Mouse (Mus musculus): ENCODE measurements at regions not wholly inside any gene's neighbourhood (a gene's known extent, or its start where the extent isn't known, plus 50 kb on each side); places are given as distances from the start of the nearest gene placed in this dataset.

GRCm38 (mm10) chr3:70134963-70135362, 127.5 kb downstream of the Otol1 start:
- TF ChIP-seq TCF3 (IDR thresholded peaks at IDR 0.05; ENCODE audit: insufficient read length, low read depth) (no peak), CEBPB (IDR thresholded peaks at IDR 0.05; ENCODE audit: insufficient read depth, poor library complexity, severe bottlenecking) (no peak), E2F4 (IDR thresholded peaks at IDR 0.05; ENCODE audit: insufficient read depth) (no peak), MAX (IDR thresholded peaks at IDR 0.05; ENCODE audit: low read depth) (no peak), SRF (IDR thresholded peaks at IDR 0.05; ENCODE audit: control insufficient read depth, insufficient read length, low read depth) (no peak), TCF12 (IDR thresholded peaks at IDR 0.05; ENCODE audit: insufficient read depth, poor library complexity, severe bottlenecking) (no peak), REST (IDR thresholded peaks at IDR 0.05; ENCODE audit: insufficient read depth, insufficient read length) (no peak), MYOG (IDR thresholded peaks at IDR 0.05; ENCODE audit: control insufficient read depth in 1 of 3, insufficient read depth in 1 of 3, insufficient read length in 2 of 3, low read depth in 2 of 3) (no peak), POLR2A (IDR thresholded peaks at IDR 0.05; ENCODE audit: insufficient read length, low read depth) (no peak), USF1 (IDR thresholded peaks at IDR 0.05; ENCODE audit: low read depth) (no peak), POLR2AphosphoS2 (IDR thresholded peaks at IDR 0.05; ENCODE audit: insufficient read length, low read depth) (no peak), MYOD1 (IDR thresholded peaks at IDR 0.05; ENCODE audit: control insufficient read depth in 1 of 3, insufficient read length in 2 of 3, low read depth in 2 of 3) (no peak)
- Histone ChIP-seq H3K4me3 (no peak overlapping the region), H3K27me3 (ENCODE audit: control insufficient read depth, insufficient read depth, insufficient read length) (no peaks in the 10 kb centered on the region), H3K36me3 (ENCODE audit: control insufficient read depth, insufficient read depth) (no peaks in the 10 kb centered on the region), H3K4me2 (ENCODE audit: low read depth) (no peak overlapping the region), H3ac (ENCODE audit: control insufficient read depth, insufficient read length) (no peak overlapping the region), H3K79me2 (ENCODE audit: control insufficient read depth, insufficient read depth) (no peaks in the 10 kb centered on the region)

GRCm38 (mm10) chr3:70138488-70138887, 131.1 kb downstream of the Otol1 start:
- H3K4me3 ChIP-seq = no peak overlapping the region
- H3K27me3 ChIP-seq (ENCODE audit: control insufficient read depth, insufficient read depth, insufficient read length) = no peaks in the 10 kb centered on the region
- TF ChIP-seq MYOD1 (IDR thresholded peaks at IDR 0.05; ENCODE audit: control insufficient read depth in 1 of 3, insufficient read length in 2 of 3, low read depth in 2 of 3) (no peak), TCF12 (IDR thresholded peaks at IDR 0.05; ENCODE audit: insufficient read depth, poor library complexity, severe bottlenecking) (no peak), E2F4 (IDR thresholded peaks at IDR 0.05; ENCODE audit: insufficient read depth) (no peak), MYOG (IDR thresholded peaks at IDR 0.05; ENCODE audit: control insufficient read depth in 1 of 3, insufficient read depth in 1 of 3, insufficient read length in 2 of 3, low read depth in 2 of 3) (no peak), USF1 (IDR thresholded peaks at IDR 0.05; ENCODE audit: low read depth) (no peak), CEBPB (IDR thresholded peaks at IDR 0.05; ENCODE audit: insufficient read depth, poor library complexity, severe bottlenecking) (no peak), SRF (IDR thresholded peaks at IDR 0.05; ENCODE audit: control insufficient read depth, insufficient read length, low read depth) (no peak), POLR2A (IDR thresholded peaks at IDR 0.05; ENCODE audit: insufficient read length, low read depth) (no peak), TCF3 (IDR thresholded peaks at IDR 0.05; ENCODE audit: insufficient read length, low read depth) (no peak), POLR2AphosphoS2 (IDR thresholded peaks at IDR 0.05; ENCODE audit: insufficient read length, low read depth) (no peak), MAX (IDR thresholded peaks at IDR 0.05; ENCODE audit: low read depth) (no peak), REST (IDR thresholded peaks at IDR 0.05; ENCODE audit: insufficient read depth, insufficient read length) (no peak)
- no peaks in the 10 kb centered on the region for H3K36me3 ChIP-seq (ENCODE audit: control insufficient read depth, insufficient read depth)
- no peak overlapping the region for H3K4me2 ChIP-seq (ENCODE audit: low read depth)
- no peaks in the 10 kb centered on the region for H3K79me2 ChIP-seq (ENCODE audit: control insufficient read depth, insufficient read depth)
- no peak overlapping the region for H3ac ChIP-seq (ENCODE audit: control insufficient read depth, insufficient read length)

- TF ChIP-seq TCF12 (IDR thresholded peaks at IDR 0.05; ENCODE audit: insufficient read depth, poor library complexity, severe bottlenecking) = no peak
- no peak for TF ChIP-seq MAX (IDR thresholded peaks at IDR 0.05; ENCODE audit: low read depth)
- TF ChIP-seq SRF (IDR thresholded peaks at IDR 0.05; ENCODE audit: control insufficient read depth, insufficient read length, low read depth) = no peak
- no peak for TF ChIP-seq REST (IDR thresholded peaks at IDR 0.05; ENCODE audit: insufficient read depth, insufficient read length)
- TF ChIP-seq MYOG (IDR thresholded peaks at IDR 0.05; ENCODE audit: control insufficient read depth in 1 of 3, insufficient read depth in 1 of 3, insufficient read length in 2 of 3, low read depth in 2 of 3) = no peak
- TF ChIP-seq TCF3 (IDR thresholded peaks at IDR 0.05; ENCODE audit: insufficient read length, low read depth) = no peak
- TF ChIP-seq CEBPB (IDR thresholded peaks at IDR 0.05; ENCODE audit: insufficient read depth, poor library complexity, severe bottlenecking) = no peak
- no peak for TF ChIP-seq USF1 (IDR thresholded peaks at IDR 0.05; ENCODE audit: low read depth)
- no peak for TF ChIP-seq POLR2A (IDR thresholded peaks at IDR 0.05; ENCODE audit: insufficient read length, low read depth)
- no peak for TF ChIP-seq MYOD1 (IDR thresholded peaks at IDR 0.05; ENCODE audit: control insufficient read depth in 1 of 3, insufficient read length in 2 of 3, low read depth in 2 of 3)
- no peak for TF ChIP-seq E2F4 (IDR thresholded peaks at IDR 0.05; ENCODE audit: insufficient read depth)
- TF ChIP-seq POLR2AphosphoS2 (IDR thresholded peaks at IDR 0.05; ENCODE audit: insufficient read length, low read depth) = no peak
- Histone ChIP-seq H3K4me3 (no peak overlapping the region), H3ac (ENCODE audit: control insufficient read depth, insufficient read length) (no peak overlapping the region), H3K79me2 (ENCODE audit: control insufficient read depth, insufficient read depth) (no peaks in the 10 kb centered on the region), H3K27me3 (ENCODE audit: control insufficient read depth, insufficient read depth, insufficient read length) (no peaks in the 10 kb centered on the region), H3K36me3 (ENCODE audit: control insufficient read depth, insufficient read depth) (no peaks in the 10 kb centered on the region), H3K4me2 (ENCODE audit: low read depth) (no peak overlapping the region)
Observed at GRCm38 (mm10) chr3:70138926-70139325, 131.5 kb downstream of the Otol1 start.

- Histone ChIP-seq H3K27me3 (ENCODE audit: control insufficient read depth, insufficient read depth, insufficient read length) (no peaks in the 10 kb centered on the region), H3K79me2 (ENCODE audit: control insufficient read depth, insufficient read depth) (no peaks in the 10 kb centered on the region), H3K4me2 (ENCODE audit: low read depth) (no peak overlapping the region), H3K4me3 (no peak overlapping the region), H3K36me3 (ENCODE audit: control insufficient read depth, insufficient read depth) (no peaks in the 10 kb centered on the region), H3ac (ENCODE audit: control insufficient read depth, insufficient read length) (no peak overlapping the region)
- TF ChIP-seq MYOD1 (IDR thresholded peaks at IDR 0.05; ENCODE audit: control insufficient read depth in 1 of 3, insufficient read length in 2 of 3, low read depth in 2 of 3) = no peak
- TF ChIP-seq USF1 (IDR thresholded peaks at IDR 0.05; ENCODE audit: low read depth) = no peak
- no peak for TF ChIP-seq TCF3 (IDR thresholded peaks at IDR 0.05; ENCODE audit: insufficient read length, low read depth)
- TF ChIP-seq MAX (IDR thresholded peaks at IDR 0.05; ENCODE audit: low read depth) = no peak
- no peak for TF ChIP-seq POLR2A (IDR thresholded peaks at IDR 0.05; ENCODE audit: insufficient read length, low read depth)
- no peak for TF ChIP-seq TCF12 (IDR thresholded peaks at IDR 0.05; ENCODE audit: insufficient read depth, poor library complexity, severe bottlenecking)
- TF ChIP-seq MYOG (IDR thresholded peaks at IDR 0.05; ENCODE audit: control insufficient read depth in 1 of 3, insufficient read depth in 1 of 3, insufficient read length in 2 of 3, low read depth in 2 of 3) = no peak
- no peak for TF ChIP-seq SRF (IDR thresholded peaks at IDR 0.05; ENCODE audit: control insufficient read depth, insufficient read length, low read depth)
- TF ChIP-seq CEBPB (IDR thresholded peaks at IDR 0.05; ENCODE audit: insufficient read depth, poor library complexity, severe bottlenecking) = no peak
- no peak for TF ChIP-seq E2F4 (IDR thresholded peaks at IDR 0.05; ENCODE audit: insufficient read depth)
- TF ChIP-seq POLR2AphosphoS2 (IDR thresholded peaks at IDR 0.05; ENCODE audit: insufficient read length, low read depth) = no peak
- no peak for TF ChIP-seq REST (IDR thresholded peaks at IDR 0.05; ENCODE audit: insufficient read depth, insufficient read length)
Observed at GRCm38 (mm10) chr3:70145728-70146127, 138.3 kb downstream of the Otol1 start.

All from myocyte (in vitro differentiated cells).